Mouse (Mus musculus) hindbrain, embryonic 13.5 days (tissue): ENCODE measurements around the gene Ssr2. TPM values are rescaled to one million over a fixed set of nuclear protein-coding genes. Genes with fewer than 3 reads are reported as not detected.
A peak's percentile ranks its signal among the peaks of the same experiment; 100 is the strongest.

Experiments used
- ATAC-seq: fragments of 200-750 bp; cut with Nextera tagmentation; 2 replicates; pipeline ENCODE4 v1.8.0; 2017; ENCODE audit warnings: moderate TSS enrichment; ENCODE audit not compliant: low FRiP score
- H3K27ac ChIP-seq: fragments of 300-500 bp; sonication (generic); 2 replicates; pipeline ENCODE4 v1.5.1; 2015; ENCODE audit warnings: inconsistent platforms, mild to moderate bottlenecking, moderate library complexity
- H3K27me3 ChIP-seq: fragments of 300-500 bp; sonication (generic); 2 replicates; pipeline ENCODE4 v1.6.1; 2015; ENCODE audit warnings: mild to moderate bottlenecking, inconsistent platforms
- H3K36me3 ChIP-seq: fragments of 300-500 bp; sonication (generic); 2 replicates; pipeline ENCODE4 v1.6.1; 2015; ENCODE audit warnings: mild to moderate bottlenecking, inconsistent platforms
- H3K4me1 ChIP-seq: fragments of 300-500 bp; sonication (generic); replicated peaks from 2 replicates; pipeline ENCODE4 v1.6.1; 2015; ENCODE audit warnings: inconsistent platforms
- H3K4me2 ChIP-seq: fragments of 300-500 bp; sonication (generic); 2 replicates; pipeline ENCODE4 v1.6.1; 2015; ENCODE audit warnings: inconsistent platforms, mild to moderate bottlenecking, moderate library complexity
- H3K4me3 ChIP-seq: fragments of 300-500 bp; sonication (generic); 2 replicates; pipeline ENCODE4 v1.5.1; 2015; ENCODE audit warnings: mild to moderate bottlenecking, inconsistent platforms
- H3K9ac ChIP-seq: fragments of 300-500 bp; sonication (generic); 2 replicates; pipeline ENCODE4 v1.6.1; 2015; ENCODE audit warnings: mild to moderate bottlenecking, inconsistent platforms
- H3K9me3 ChIP-seq: fragments of 300-500 bp; sonication (generic); 2 replicates; pipeline ENCODE4 v1.6.1; 2016; ENCODE audit warnings: inconsistent platforms
- WGBS: fragments of 180-500 bp; shearing (Covaris S2); methylation state at CpG from one replicate; pipeline ENCODE4 v1.1.7; 2015; 5-methylcytosine and 5-hydroxymethylcytosine counted together
- polyA plus RNA-seq: library from polyadenylated mRNA; unstranded; fragments of >200 nt; fragmentation: Nextera tagmentation; extraction: Ambion mirVana; gene quantifications from 2 replicates; pipeline ENCODE4 v1.2.1, GENCODE M21; 2015

Ssr2 gene
- polyA plus RNA-seq, 1 experiment from 2014 or later, result 154 TPM

GRCm38 (mm10) chr3:88623346-88624135, 47.9 kb downstream of the Ssr2 start:
- H3K4me3 ChIP-seq, result peak overlapping the region; percentile 92
- peaks cover 63% of the 10 kb centered on the region for H3K4me1 ChIP-seq
- peak overlapping the region; percentile 99 for H3K9ac ChIP-seq
- peak overlapping the region; percentile 98 for H3K27ac ChIP-seq
- ATAC-seq, result 0 out of 2 replicates have a peak, but pooled peaks have one; percentile 11
- peak overlapping the region; percentile 82 for H3K4me2 ChIP-seq
- H3K9me3 ChIP-seq, result no peaks in the 10 kb centered on the region
- whole genome bisulfite sequencing, result 1% methylated on average over 14 of the region's 15 CpGs
- peaks cover 14% of the 10 kb centered on the region; the same call in 1 of the 2 replicates for H3K36me3 ChIP-seq
- no peaks in the 10 kb centered on the region for H3K27me3 ChIP-seq

DNA sequence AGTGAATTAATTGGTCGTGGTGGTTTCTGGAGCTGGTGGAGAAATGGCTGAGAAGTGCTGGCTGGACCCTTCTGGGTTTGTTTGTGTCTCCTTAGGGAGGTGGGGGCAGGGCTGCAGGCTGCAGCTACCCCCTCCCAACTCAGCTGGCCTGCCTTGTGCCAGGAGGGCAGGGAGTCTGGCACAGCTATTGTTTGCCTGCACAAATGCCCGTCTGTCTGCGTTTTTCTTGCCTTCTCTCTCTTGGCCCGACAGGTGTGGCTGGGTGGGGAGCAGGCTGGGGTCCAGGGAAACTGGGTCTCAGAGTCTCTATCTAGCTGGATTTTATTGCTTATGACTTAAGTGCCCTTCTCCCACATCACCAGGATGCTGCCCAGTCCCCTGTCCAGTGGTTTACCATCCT, 48.6 kb downstream of the Ssr2 start:
- 0 out of 2 replicates have a peak, but pooled peaks have one; percentile 15 for ATAC-seq
- H3K4me3 ChIP-seq, result peak overlapping the region; percentile 92
- H3K4me2 ChIP-seq, result peak overlapping the region; percentile 82
- H3K27me3 ChIP-seq, result no peaks in the 10 kb centered on the region
- peaks cover 18% of the 10 kb centered on the region for H3K36me3 ChIP-seq
- peak overlapping the region; percentile 98 for H3K27ac ChIP-seq
- H3K4me1 ChIP-seq, result peaks cover 70% of the 10 kb centered on the region
- peak overlapping the region; percentile 99 for H3K9ac ChIP-seq
- WGBS, result 7% methylated on average over 4 of the region's 4 CpGs
- no peaks in the 10 kb centered on the region for H3K9me3 ChIP-seq

- peak overlapping the region; percentile 98 for H3K27ac ChIP-seq
- H3K9me3 ChIP-seq, result no peaks in the 10 kb centered on the region
- no peak for ATAC-seq
- H3K27me3 ChIP-seq, result no peaks in the 10 kb centered on the region
- H3K4me1 ChIP-seq, result peaks cover 72% of the 10 kb centered on the region
- H3K36me3 ChIP-seq, result peaks cover 24% of the 10 kb centered on the region
- peak overlapping the region; percentile 82 for H3K4me2 ChIP-seq
- WGBS, result 30% methylated on average over 2 of the region's 2 CpGs
- H3K4me3 ChIP-seq, result peak overlapping the region; percentile 92
- H3K9ac ChIP-seq, result peak overlapping the region; percentile 99
Observed at GRCm38 (mm10) chr3:88624951-88625350, 49.3 kb downstream of the Ssr2 start.

DNA sequence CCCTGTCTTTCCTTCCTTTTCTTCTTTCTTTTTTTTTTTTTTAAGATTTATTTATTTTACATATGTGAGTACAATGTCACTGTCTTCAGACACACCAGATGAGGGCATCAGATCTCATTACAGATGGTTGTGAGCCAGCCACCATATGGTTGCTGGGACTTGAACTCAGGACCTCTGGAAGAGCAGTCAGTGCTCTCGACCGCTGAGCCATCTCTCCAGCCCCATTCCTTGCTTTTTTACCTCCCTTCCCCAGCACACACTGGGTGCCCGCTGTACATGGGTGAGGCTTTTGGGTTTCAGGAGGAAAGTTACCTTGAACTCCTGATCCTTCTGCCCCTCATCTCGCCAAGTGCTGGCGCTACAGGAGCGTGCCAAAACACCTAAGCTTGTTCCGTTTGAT, 49.9 kb downstream of the Ssr2 start:
- Histone ChIP-seq H3K9me3 (no peaks in the 10 kb centered on the region), H3K27ac (peak overlapping the region; percentile 98; the same call in 1 of the 2 replicates), H3K9ac (peak overlapping the region; percentile 99), H3K4me2 (peak overlapping the region; percentile 82), H3K27me3 (no peaks in the 10 kb centered on the region), H3K4me3 (peak overlapping the region; percentile 92), H3K36me3 (peaks cover 30% of the 10 kb centered on the region), H3K4me1 (peaks cover 72% of the 10 kb centered on the region)
- 91% methylated on average over 7 of the region's 7 CpGs for WGBS
- no peak for ATAC-seq

DNA sequence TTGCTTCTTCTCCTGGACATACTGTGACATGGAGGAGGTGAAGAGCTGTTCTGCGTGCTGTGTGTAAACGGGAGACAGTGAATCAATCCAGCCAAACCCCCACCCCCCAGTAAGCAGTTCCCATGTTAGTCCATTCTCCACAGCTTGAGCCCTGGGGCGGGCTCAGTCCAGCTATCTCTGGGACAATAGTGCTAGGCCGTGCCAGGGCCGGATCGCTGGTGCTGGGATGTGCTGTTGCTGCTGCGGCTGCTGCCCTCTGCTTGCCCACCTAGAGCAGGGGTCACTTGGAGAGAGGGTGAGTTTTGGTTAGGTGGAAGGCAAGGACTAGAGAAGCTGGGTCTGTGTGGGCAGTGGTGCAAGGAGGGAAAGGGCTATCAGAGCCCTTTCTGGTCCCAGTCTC, 50.6 kb downstream of the Ssr2 start:
- Histone ChIP-seq H3K4me1 (peaks cover 76% of the 10 kb centered on the region), H3K4me2 (peak overlapping the region; percentile 82), H3K9ac (peak overlapping the region; percentile 99), H3K36me3 (peaks cover 38% of the 10 kb centered on the region), H3K27me3 (no peaks in the 10 kb centered on the region), H3K9me3 (no peaks in the 10 kb centered on the region), H3K4me3 (0 out of 2 replicates have a peak overlapping the region, but pooled peaks have one; percentile 1), H3K27ac (peak overlapping the region; percentile 35)
- no peak for ATAC-seq
- WGBS, result 54% methylated on average over 7 of the region's 7 CpGs

- Histone ChIP-seq H3K9me3 (no peaks in the 10 kb centered on the region), H3K36me3 (peaks cover 46% of the 10 kb centered on the region), H3K4me3 (no peak overlapping the region), H3K27me3 (no peaks in the 10 kb centered on the region), H3K27ac (0 out of 2 replicates have a peak overlapping the region, but pooled peaks have one; percentile 35), H3K4me1 (peaks cover 76% of the 10 kb centered on the region), H3K4me2 (no peak overlapping the region), H3K9ac (0 out of 2 replicates have a peak overlapping the region, but pooled peaks have one; percentile 99)
- WGBS, result 70% methylated on average over 4 of the region's 4 CpGs
- no peak for ATAC-seq
Observed at GRCm38 (mm10) chr3:88627114-88627513, 51.4 kb downstream of the Ssr2 start.

DNA sequence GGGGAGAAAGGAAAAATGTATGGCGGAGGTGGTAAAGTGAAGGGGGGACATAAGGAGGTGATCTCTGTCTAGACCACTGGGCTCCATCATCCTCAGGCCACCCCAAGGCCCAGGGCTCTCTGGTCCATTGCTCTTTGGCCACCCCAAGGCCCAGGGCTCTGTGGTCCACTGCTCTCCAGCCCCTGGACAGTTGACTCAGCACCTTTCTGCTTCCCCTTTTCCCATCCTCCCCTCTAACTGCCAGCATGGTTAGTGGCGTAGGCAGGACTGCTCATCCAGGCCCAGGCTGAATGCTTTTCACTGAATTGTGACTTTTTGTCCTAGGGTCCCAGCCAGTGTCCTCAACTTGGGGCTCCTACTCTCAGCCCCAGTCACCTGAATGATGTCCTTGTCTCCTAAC, 51.9 kb downstream of the Ssr2 start:
- H3K36me3 ChIP-seq, result peaks cover 50% of the 10 kb centered on the region
- H3K4me1 ChIP-seq, result peaks cover 76% of the 10 kb centered on the region
- H3K27me3 ChIP-seq, result no peaks in the 10 kb centered on the region
- no peaks in the 10 kb centered on the region for H3K9me3 ChIP-seq
- H3K4me2 ChIP-seq, result no peak overlapping the region
- no peak overlapping the region; the same call in 1 of the 2 replicates for H3K9ac ChIP-seq
- H3K4me3 ChIP-seq, result no peak overlapping the region; the same call in 1 of the 2 replicates
- no peak for ATAC-seq
- 80% methylated on average over 2 of the region's 2 CpGs for WGBS
- H3K27ac ChIP-seq, result peak overlapping the region; percentile 23; the same call in 1 of the 2 replicates

DNA sequence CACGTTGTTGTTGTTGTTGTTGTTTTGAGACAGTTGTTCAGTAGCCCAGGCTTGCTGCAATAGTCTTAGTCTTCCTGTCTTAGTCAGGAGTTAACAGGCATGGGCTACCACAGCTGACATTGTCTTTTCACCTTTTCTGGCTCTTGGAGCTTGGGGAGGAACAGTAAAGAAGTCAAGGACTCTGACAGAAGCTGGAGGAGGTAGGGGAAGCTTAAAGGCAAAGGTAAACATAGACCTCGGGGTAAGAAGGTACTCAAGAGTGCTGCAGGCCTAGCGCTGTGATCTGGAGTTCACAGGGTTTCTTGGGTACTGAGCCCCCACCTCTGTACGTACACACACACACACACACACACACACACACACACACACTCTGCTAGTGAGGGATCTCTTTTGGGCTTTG, 53.1 kb downstream of the Ssr2 start:
- H3K9ac ChIP-seq, result no peak overlapping the region
- peaks cover 72% of the 10 kb centered on the region for H3K4me1 ChIP-seq
- no peak overlapping the region for H3K4me2 ChIP-seq
- no peaks in the 10 kb centered on the region for H3K9me3 ChIP-seq
- ATAC-seq, result no peak
- H3K27ac ChIP-seq, result 0 out of 2 replicates have a peak overlapping the region, but pooled peaks have one; percentile 18
- H3K4me3 ChIP-seq, result no peak overlapping the region
- H3K36me3 ChIP-seq, result peaks cover 62% of the 10 kb centered on the region
- WGBS, result 88% methylated on average over 4 of the region's 4 CpGs
- no peaks in the 10 kb centered on the region for H3K27me3 ChIP-seq

DNA sequence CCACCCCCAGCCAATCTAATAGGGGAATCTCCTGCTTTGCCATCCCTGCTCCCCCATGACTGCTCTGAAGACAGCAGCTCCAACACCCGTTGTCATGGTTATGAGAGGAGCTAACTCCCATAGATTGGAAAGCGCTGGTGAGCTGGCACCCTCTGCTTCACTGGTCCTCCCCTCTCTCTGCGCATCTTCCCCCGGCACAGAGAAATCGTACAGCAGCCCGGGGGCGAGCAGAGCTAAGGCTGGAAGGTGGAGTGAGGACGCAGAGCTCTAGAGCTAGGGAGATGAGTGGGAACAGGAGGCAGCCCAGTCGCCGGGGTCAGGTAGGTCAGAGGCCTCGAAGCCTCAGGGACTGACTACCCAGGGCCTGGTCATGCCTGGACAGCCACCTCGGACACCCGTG, 53.6 kb downstream of the Ssr2 start:
- no peak for ATAC-seq
- H3K36me3 ChIP-seq, result peaks cover 67% of the 10 kb centered on the region
- 0 out of 2 replicates have a peak overlapping the region, but pooled peaks have one; percentile 18 for H3K27ac ChIP-seq
- no peak overlapping the region for H3K4me3 ChIP-seq
- H3K9me3 ChIP-seq, result no peaks in the 10 kb centered on the region
- H3K4me2 ChIP-seq, result no peak overlapping the region
- peaks cover 67% of the 10 kb centered on the region for H3K4me1 ChIP-seq
- 73% methylated on average over 12 of the region's 13 CpGs for WGBS
- peak overlapping the region; percentile 53; the same call in 1 of the 2 replicates for H3K9ac ChIP-seq
- no peaks in the 10 kb centered on the region for H3K27me3 ChIP-seq

- no peak overlapping the region for H3K27ac ChIP-seq
- H3K4me1 ChIP-seq, result peaks cover 60% of the 10 kb centered on the region
- H3K36me3 ChIP-seq, result peaks cover 73% of the 10 kb centered on the region
- 74% methylated on average over 9 of the region's 9 CpGs for WGBS
- ATAC-seq, result no peak
- no peaks in the 10 kb centered on the region for H3K9me3 ChIP-seq
- 0 out of 2 replicates have a peak overlapping the region, but pooled peaks have one; percentile 5 for H3K9ac ChIP-seq
- no peaks in the 10 kb centered on the region for H3K27me3 ChIP-seq
- no peak overlapping the region for H3K4me2 ChIP-seq
- no peak overlapping the region for H3K4me3 ChIP-seq
Observed at GRCm38 (mm10) chr3:88630018-88630417, 54.3 kb downstream of the Ssr2 start.

- H3K4me1 ChIP-seq, result peaks cover 51% of the 10 kb centered on the region
- peaks cover 79% of the 10 kb centered on the region for H3K36me3 ChIP-seq
- peak overlapping the region; percentile 8; the same call in 1 of the 2 replicates for H3K27ac ChIP-seq
- no peak overlapping the region for H3K4me2 ChIP-seq
- ATAC-seq, result no peak
- H3K4me3 ChIP-seq, result no peak overlapping the region
- H3K9ac ChIP-seq, result no peak overlapping the region; the same call in 1 of the 2 replicates
- no peaks in the 10 kb centered on the region for H3K9me3 ChIP-seq
- no peaks in the 10 kb centered on the region for H3K27me3 ChIP-seq
- 59% methylated on average over 6 of the region's 6 CpGs for WGBS
Observed at GRCm38 (mm10) chr3:88630849-88631341, 55.2 kb downstream of the Ssr2 start.

DNA sequence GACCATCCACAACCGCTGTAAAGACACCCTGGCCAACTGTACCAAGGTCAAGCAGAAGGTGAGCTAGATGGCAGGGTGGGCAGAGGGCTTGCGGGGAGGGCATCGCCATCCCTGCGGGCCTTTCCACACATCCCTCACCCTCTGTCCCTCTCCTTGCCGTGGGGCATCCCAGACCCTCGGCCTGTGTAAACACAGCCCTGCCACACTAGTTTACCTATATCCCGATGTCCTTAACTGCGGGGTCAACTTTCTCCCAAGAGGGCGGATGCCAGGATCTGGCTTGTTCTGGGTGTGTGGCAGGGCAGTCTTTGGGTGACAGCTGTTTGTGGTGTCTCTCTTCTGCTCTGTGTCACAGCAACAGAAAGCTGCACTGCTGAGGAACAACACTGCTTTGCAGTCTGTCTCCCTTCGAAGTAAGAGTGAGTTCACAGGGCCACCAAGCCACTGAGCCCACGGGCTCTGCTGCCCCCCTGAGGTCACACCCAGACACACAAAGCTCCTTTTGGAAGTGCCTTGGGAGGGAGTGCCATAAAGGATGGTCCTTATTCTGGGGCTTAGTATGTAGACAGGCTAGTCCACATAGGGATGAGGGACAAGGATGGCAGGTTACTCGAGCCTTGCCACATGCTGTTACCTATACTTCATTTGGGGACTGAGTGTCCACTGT, 56.4 kb downstream of the Ssr2 start:
- Histone ChIP-seq H3K4me2 (no peak overlapping the region), H3K9ac (no peak overlapping the region), H3K27me3 (no peaks in the 10 kb centered on the region), H3K27ac (no peak overlapping the region), H3K36me3 (peaks cover 86% of the 10 kb centered on the region), H3K4me1 (peaks cover 39% of the 10 kb centered on the region), H3K9me3 (no peaks in the 10 kb centered on the region), H3K4me3 (no peak overlapping the region)
- ATAC-seq, result no peak
- WGBS, result 79% methylated on average over 12 of the region's 12 CpGs
